Mouse (Mus musculus): ENCODE results near the gene 4922502D21Rik. TPM values are rescaled to one million over a fixed set of nuclear protein-coding genes. Genes with fewer than 3 reads are reported as not detected.

Gene 4922502D21Rik
- polyA plus RNA-seq (2015; fragmentation: Nextera tagmentation; extraction: Ambion mirVana): not detected in 2 replicates

- Histone ChIP-seq H3K4me3 (ENCODE audit: low read length) (no peak within 1 kb of the TSS), H3K4me1 (ENCODE audit: control insufficient read depth, insufficient read depth, low read length) (no peaks in the 10 kb centered on the region), H3K27me3 (replicated peaks; ENCODE audit: control insufficient read depth, insufficient read depth, low read length) (no peaks in the 10 kb centered on the region), H3K36me3 (ENCODE audit: control insufficient read depth, insufficient read depth, low read length) (no peaks in the 10 kb centered on the region), H3K27ac (ENCODE audit: low read length) (no peak within 1 kb of the TSS), H3K4me2 (ENCODE audit: low read depth, low read length) (no peak within 1 kb of the TSS), H3K9ac (ENCODE audit: low read depth, low read length) (no peak within 1 kb of the TSS), H3K9me3 (ENCODE audit: control insufficient read depth, low read length) (no peaks in the 10 kb centered on the region)
- ATAC-seq: no peak
- 51% methylated on average over 11 of the region's 11 CpGs for WGBS
Measured at GRCm38 (mm10) chr6:129331610-129332009, at the start of gene 4922502D21Rik. Gene 4922502D21Rik (minus strand): TSS chr6:129331796.

- WGBS: 64% methylated on average over 4 of the region's 4 CpGs
- Histone ChIP-seq H3K36me3 (ENCODE audit: control insufficient read depth, insufficient read depth, low read length) (no peaks in the 10 kb centered on the region), H3K9ac (ENCODE audit: low read depth, low read length) (no peak overlapping the region), H3K9me3 (ENCODE audit: control insufficient read depth, low read length) (no peaks in the 10 kb centered on the region), H3K27ac (ENCODE audit: low read length) (no peak overlapping the region), H3K4me2 (ENCODE audit: low read depth, low read length) (no peak overlapping the region), H3K4me1 (ENCODE audit: control insufficient read depth, insufficient read depth, low read length) (no peaks in the 10 kb centered on the region), H3K27me3 (replicated peaks; ENCODE audit: control insufficient read depth, insufficient read depth, low read length) (no peaks in the 10 kb centered on the region), H3K4me3 (ENCODE audit: low read length) (no peak overlapping the region)
- no peak for ATAC-seq
Measured at GRCm38 (mm10) chr6:129380454-129380853, 48.9 kb upstream of the 4922502D21Rik start.

- Histone ChIP-seq H3K36me3 (ENCODE audit: control insufficient read depth, insufficient read depth, low read length) (no peaks in the 10 kb centered on the region), H3K4me3 (ENCODE audit: low read length) (no peak overlapping the region), H3K27me3 (replicated peaks; ENCODE audit: control insufficient read depth, insufficient read depth, low read length) (no peaks in the 10 kb centered on the region), H3K4me1 (ENCODE audit: control insufficient read depth, insufficient read depth, low read length) (no peaks in the 10 kb centered on the region), H3K27ac (ENCODE audit: low read length) (no peak overlapping the region), H3K4me2 (ENCODE audit: low read depth, low read length) (no peak overlapping the region), H3K9ac (ENCODE audit: low read depth, low read length) (no peak overlapping the region), H3K9me3 (ENCODE audit: control insufficient read depth, low read length) (no peaks in the 10 kb centered on the region)
- ATAC-seq: peak; percentile 89
- WGBS: 41% methylated on average over 2 of the region's 2 CpGs
Measured at GRCm38 (mm10) chr6:129374937-129375471, 43.4 kb upstream of the 4922502D21Rik start.

DNA sequence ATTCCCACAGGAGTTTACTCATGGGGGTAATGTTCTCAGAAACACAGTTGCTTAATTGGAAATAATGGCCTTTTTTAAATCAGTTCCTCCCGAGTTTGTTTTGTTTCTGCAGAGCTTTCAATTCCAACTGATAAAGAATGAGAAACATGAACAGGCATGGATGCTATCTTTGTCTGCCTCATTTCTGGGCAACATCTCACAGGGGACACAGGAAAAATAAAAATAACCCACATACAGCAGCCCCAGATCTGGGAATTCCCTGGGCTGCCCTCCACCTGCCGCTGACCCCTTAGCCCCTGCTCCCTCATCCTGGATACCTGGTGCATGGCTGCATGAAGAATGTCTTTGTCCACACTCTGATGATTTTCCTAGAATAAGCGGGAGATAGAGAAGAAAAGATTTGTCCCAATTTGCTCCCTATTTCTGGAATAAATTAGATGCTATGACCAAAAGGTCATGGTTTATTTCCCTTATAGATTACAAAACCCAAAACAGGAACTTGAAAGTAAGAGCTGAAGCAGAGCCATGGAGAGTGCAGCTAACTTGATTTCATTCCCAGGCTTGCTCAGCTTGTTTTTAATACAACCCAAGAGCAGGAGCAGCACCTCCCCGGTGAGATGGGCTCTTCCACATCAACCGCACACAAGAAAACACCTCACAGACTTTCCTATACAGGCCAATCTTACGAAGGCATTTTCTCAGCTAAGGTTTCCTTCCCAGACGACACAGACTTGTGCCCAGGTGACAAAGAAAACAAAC is 38.0 kb upstream of the 4922502D21Rik start:
- ATAC-seq: no peak
- no peaks in the 10 kb centered on the region for H3K27me3 ChIP-seq (replicated peaks; ENCODE audit: control insufficient read depth, insufficient read depth, low read length)
- H3K4me3 ChIP-seq (ENCODE audit: low read length): no peak overlapping the region
- H3K4me2 ChIP-seq (ENCODE audit: low read depth, low read length): no peak overlapping the region
- H3K9ac ChIP-seq (ENCODE audit: low read depth, low read length): no peak overlapping the region
- H3K9me3 ChIP-seq (ENCODE audit: control insufficient read depth, low read length): no peaks in the 10 kb centered on the region
- no peak overlapping the region for H3K27ac ChIP-seq (ENCODE audit: low read length)
- H3K36me3 ChIP-seq (ENCODE audit: control insufficient read depth, insufficient read depth, low read length): no peaks in the 10 kb centered on the region
- no peaks in the 10 kb centered on the region for H3K4me1 ChIP-seq (ENCODE audit: control insufficient read depth, insufficient read depth, low read length)
- 71% methylated on average over 7 of the region's 7 CpGs for WGBS

DNA sequence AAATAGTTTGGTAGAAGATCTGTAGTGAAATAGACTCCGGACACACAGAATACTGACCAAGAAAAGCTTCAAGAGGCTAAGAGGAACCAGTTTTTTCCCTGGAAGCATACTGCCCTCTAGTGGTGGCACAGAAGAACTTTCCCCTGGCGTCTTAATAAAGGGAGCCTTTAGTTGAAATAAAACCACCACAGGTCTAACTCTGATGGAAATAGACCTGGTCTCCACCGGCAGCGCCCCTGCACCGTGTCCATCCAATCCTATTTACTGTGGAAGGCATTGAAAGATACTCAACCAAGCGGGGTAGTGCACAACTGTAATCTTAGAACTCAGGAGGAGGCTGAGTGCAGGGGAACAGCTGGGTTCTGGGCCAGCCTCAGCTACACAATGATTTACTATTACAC is 34.4 kb upstream of the 4922502D21Rik start:
- H3K4me2 ChIP-seq (ENCODE audit: low read depth, low read length): no peak overlapping the region
- WGBS: 15% methylated on average over 6 of the region's 6 CpGs
- H3K9me3 ChIP-seq (ENCODE audit: control insufficient read depth, low read length): no peaks in the 10 kb centered on the region
- no peaks in the 10 kb centered on the region for H3K27me3 ChIP-seq (replicated peaks; ENCODE audit: control insufficient read depth, insufficient read depth, low read length)
- ATAC-seq: peak; percentile 48
- H3K27ac ChIP-seq (ENCODE audit: low read length): no peak overlapping the region
- no peak overlapping the region for H3K4me3 ChIP-seq (ENCODE audit: low read length)
- no peaks in the 10 kb centered on the region for H3K4me1 ChIP-seq (ENCODE audit: control insufficient read depth, insufficient read depth, low read length)
- no peak overlapping the region for H3K9ac ChIP-seq (ENCODE audit: low read depth, low read length)
- H3K36me3 ChIP-seq (ENCODE audit: control insufficient read depth, insufficient read depth, low read length): no peaks in the 10 kb centered on the region

- no peak for ATAC-seq
- H3K9me3 ChIP-seq (ENCODE audit: control insufficient read depth, low read length): no peaks in the 10 kb centered on the region
- H3K4me3 ChIP-seq (ENCODE audit: low read length): no peak overlapping the region
- no peaks in the 10 kb centered on the region for H3K4me1 ChIP-seq (ENCODE audit: control insufficient read depth, insufficient read depth, low read length)
- no peak overlapping the region for H3K9ac ChIP-seq (ENCODE audit: low read depth, low read length)
- no peak overlapping the region for H3K27ac ChIP-seq (ENCODE audit: low read length)
- WGBS: 24% methylated on average over 1 of the region's 1 CpGs
- no peaks in the 10 kb centered on the region for H3K27me3 ChIP-seq (replicated peaks; ENCODE audit: control insufficient read depth, insufficient read depth, low read length)
- no peak overlapping the region for H3K4me2 ChIP-seq (ENCODE audit: low read depth, low read length)
- no peaks in the 10 kb centered on the region for H3K36me3 ChIP-seq (ENCODE audit: control insufficient read depth, insufficient read depth, low read length)
Measured at GRCm38 (mm10) chr6:129363942-129364341, 32.3 kb upstream of the 4922502D21Rik start.

GRCm38 (mm10) chr6:129359515-129359914 is 27.9 kb upstream of the 4922502D21Rik start:
- Histone ChIP-seq H3K9me3 (ENCODE audit: control insufficient read depth, low read length) (no peaks in the 10 kb centered on the region), H3K36me3 (ENCODE audit: control insufficient read depth, insufficient read depth, low read length) (no peaks in the 10 kb centered on the region), H3K4me2 (ENCODE audit: low read depth, low read length) (no peak overlapping the region), H3K4me3 (ENCODE audit: low read length) (no peak overlapping the region), H3K27ac (ENCODE audit: low read length) (no peak overlapping the region), H3K27me3 (replicated peaks; ENCODE audit: control insufficient read depth, insufficient read depth, low read length) (no peaks in the 10 kb centered on the region), H3K9ac (ENCODE audit: low read depth, low read length) (no peak overlapping the region), H3K4me1 (ENCODE audit: control insufficient read depth, insufficient read depth, low read length) (no peaks in the 10 kb centered on the region)
- WGBS: 89% methylated on average over 2 of the region's 2 CpGs
- ATAC-seq: no peak

DNA sequence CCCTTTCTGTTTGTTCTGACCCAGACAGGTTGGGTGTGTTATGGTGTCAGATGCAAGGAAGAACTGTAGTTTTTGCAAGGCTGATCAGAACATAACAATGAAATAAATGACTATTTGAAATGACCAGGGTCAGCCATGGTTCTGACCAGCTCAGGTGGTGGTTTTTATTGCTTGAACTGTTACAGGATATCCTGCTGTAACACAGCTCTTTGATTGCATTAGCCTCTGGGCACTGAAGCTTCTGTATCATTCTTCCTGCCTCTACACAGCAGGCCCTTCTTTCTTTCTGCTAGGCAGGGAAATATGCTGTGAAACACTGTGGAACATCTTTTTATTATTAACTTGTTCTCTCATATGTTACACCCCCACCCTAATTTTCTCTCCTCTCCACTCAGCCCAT is 24.8 kb upstream of the 4922502D21Rik start:
- H3K4me3 ChIP-seq (ENCODE audit: low read length): no peak overlapping the region
- ATAC-seq: no peak
- H3K4me1 ChIP-seq (ENCODE audit: control insufficient read depth, insufficient read depth, low read length): no peaks in the 10 kb centered on the region
- no peak overlapping the region for H3K27ac ChIP-seq (ENCODE audit: low read length)
- H3K9ac ChIP-seq (ENCODE audit: low read depth, low read length): no peak overlapping the region
- H3K36me3 ChIP-seq (ENCODE audit: control insufficient read depth, insufficient read depth, low read length): no peaks in the 10 kb centered on the region
- H3K27me3 ChIP-seq (replicated peaks; ENCODE audit: control insufficient read depth, insufficient read depth, low read length): no peaks in the 10 kb centered on the region
- H3K4me2 ChIP-seq (ENCODE audit: low read depth, low read length): no peak overlapping the region
- H3K9me3 ChIP-seq (ENCODE audit: control insufficient read depth, low read length): no peaks in the 10 kb centered on the region

DNA sequence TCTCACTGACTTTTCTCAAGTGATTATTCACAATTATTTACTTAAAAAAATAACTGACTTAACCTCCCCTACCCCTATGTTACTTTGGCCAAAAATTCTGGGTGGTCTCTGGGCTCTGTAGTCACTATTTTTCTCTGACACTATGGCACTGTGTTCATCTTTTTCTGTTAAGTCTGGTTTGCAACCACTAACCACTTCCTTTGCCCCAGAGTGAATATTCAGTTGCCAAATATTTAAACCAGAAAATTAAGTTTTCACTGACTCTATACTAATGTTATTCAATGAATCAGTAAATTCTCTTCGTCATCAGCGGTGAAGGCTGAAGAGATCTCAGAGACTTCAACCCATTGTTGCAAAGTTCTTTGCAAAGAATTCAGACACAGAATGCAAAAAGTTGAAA is 24.2 kb upstream of the 4922502D21Rik start:
- WGBS: over 99% methylated on average over 2 of the region's 2 CpGs
- no peak overlapping the region for H3K9ac ChIP-seq (ENCODE audit: low read depth, low read length)
- ATAC-seq: no peak
- no peak overlapping the region for H3K4me2 ChIP-seq (ENCODE audit: low read depth, low read length)
- no peak overlapping the region for H3K27ac ChIP-seq (ENCODE audit: low read length)
- no peaks in the 10 kb centered on the region for H3K4me1 ChIP-seq (ENCODE audit: control insufficient read depth, insufficient read depth, low read length)
- H3K4me3 ChIP-seq (ENCODE audit: low read length): no peak overlapping the region
- no peaks in the 10 kb centered on the region for H3K36me3 ChIP-seq (ENCODE audit: control insufficient read depth, insufficient read depth, low read length)
- H3K27me3 ChIP-seq (replicated peaks; ENCODE audit: control insufficient read depth, insufficient read depth, low read length): no peaks in the 10 kb centered on the region
- H3K9me3 ChIP-seq (ENCODE audit: control insufficient read depth, low read length): no peaks in the 10 kb centered on the region
